Mouse (Mus musculus) forebrain, embryonic 14.5 days (tissue): ENCODE data around the gene Dact2. TPM values are rescaled to one million over a fixed set of nuclear protein-coding genes. Genes with fewer than 3 reads are reported as not detected.

Source experiments
- ATAC-seq: fragments of 200-750 bp; cut with Nextera tagmentation; 2 replicates; pipeline ENCODE4 v1.8.0; 2017; ENCODE audit warnings: mild to moderate bottlenecking, moderate library complexity
- DNase-seq: peaks from one replicate; pipeline ENCODE4 v3.0.0-alpha.2; 2015; ENCODE audit warnings: low spot score
- H3K27ac ChIP-seq: fragments of 300-500 bp; sonication (generic); 2 replicates; pipeline ENCODE4 v1.5.1; 2014; ENCODE audit warnings: low read depth, mild to moderate bottlenecking, control low read depth, low read length, moderate library complexity
- H3K27me3 ChIP-seq: fragments of 300-500 bp; sonication (generic); replicated peaks from 2 replicates; pipeline ENCODE4 v1.6.1; 2014; ENCODE audit warnings: low read length, control low read depth, mixed read lengths; ENCODE audit not compliant: control insufficient read depth, insufficient read depth
- H3K36me3 ChIP-seq: fragments of 300-500 bp; sonication (generic); 2 replicates; pipeline ENCODE4 v1.6.1; 2014; ENCODE audit warnings: low read length, control low read depth; ENCODE audit not compliant: control insufficient read depth, insufficient read depth
- H3K4me1 ChIP-seq: fragments of 300-500 bp; sonication (generic); 2 replicates; pipeline ENCODE4 v1.6.1; 2014; ENCODE audit warnings: antibody characterized with exemption, low read length, control low read depth; ENCODE audit not compliant: control insufficient read depth, insufficient read depth
- H3K4me2 ChIP-seq: fragments of 300-500 bp; sonication (generic); 2 replicates; pipeline ENCODE4 v1.6.1; 2014; ENCODE audit warnings: mild to moderate bottlenecking, control low read depth, low read length
- H3K4me3 ChIP-seq: fragments of 300-500 bp; sonication (generic); 2 replicates; pipeline ENCODE4 v1.5.1; 2014; ENCODE audit warnings: low read depth, low read length, control low read depth
- H3K9ac ChIP-seq: fragments of 300-500 bp; sonication (generic); 2 replicates; pipeline ENCODE4 v1.6.1; 2014; ENCODE audit warnings: mild to moderate bottlenecking, low read length, control low read depth, moderate library complexity
- H3K9me3 ChIP-seq: fragments of 300-500 bp; sonication (generic); replicated peaks from 2 replicates; pipeline ENCODE4 v1.6.1; 2016; ENCODE audit warnings: low read length, control low read depth, mixed read lengths; ENCODE audit not compliant: control insufficient read depth
- WGBS: fragments of 180-500 bp; shearing (Covaris S2); extraction: QIAGEN DNeasy Blood & Tissue Kit; methylation state at CpG from one replicate; pipeline ENCODE4 v1.1.7; 2014; 5-methylcytosine and 5-hydroxymethylcytosine counted together
- polyA plus RNA-seq: library from polyadenylated mRNA; unstranded; fragments of >200 nt; fragmentation: Nextera tagmentation; extraction: Ambion mirVana; gene quantifications from 2 replicates; pipeline ENCODE4 v1.2.1, GENCODE M21; 2014

Dact2 gene
- polyA plus RNA-seq, 1 experiment from 2014 or later: 1.4 TPM

- ATAC-seq: no peak
- Histone ChIP-seq H3K9ac (no peak overlapping the region), H3K4me1 (no peaks in the 10 kb centered on the region), H3K27me3 (no peaks in the 10 kb centered on the region), H3K27ac (no peak overlapping the region), H3K9me3 (no peaks in the 10 kb centered on the region), H3K4me3 (no peak overlapping the region), H3K36me3 (no peaks in the 10 kb centered on the region), H3K4me2 (no peak overlapping the region)
- 87% methylated on average over 4 of the region's 4 CpGs for WGBS
- DNase-seq: no peak
These were observed 19.8 kb downstream of the Dact2 start for GRCm38 (mm10) chr17:14184192-14184814.

- no peak for DNase-seq
- Histone ChIP-seq H3K4me3 (no peak overlapping the region), H3K9me3 (no peaks in the 10 kb centered on the region), H3K4me2 (no peak overlapping the region), H3K9ac (no peak overlapping the region), H3K36me3 (no peaks in the 10 kb centered on the region), H3K4me1 (no peaks in the 10 kb centered on the region), H3K27me3 (no peaks in the 10 kb centered on the region), H3K27ac (no peak overlapping the region)
- 90% methylated on average over 4 of the region's 4 CpGs for WGBS
- ATAC-seq: no peak
These were observed 20.4 kb downstream of the Dact2 start for GRCm38 (mm10) chr17:14183717-14184116.

DNA sequence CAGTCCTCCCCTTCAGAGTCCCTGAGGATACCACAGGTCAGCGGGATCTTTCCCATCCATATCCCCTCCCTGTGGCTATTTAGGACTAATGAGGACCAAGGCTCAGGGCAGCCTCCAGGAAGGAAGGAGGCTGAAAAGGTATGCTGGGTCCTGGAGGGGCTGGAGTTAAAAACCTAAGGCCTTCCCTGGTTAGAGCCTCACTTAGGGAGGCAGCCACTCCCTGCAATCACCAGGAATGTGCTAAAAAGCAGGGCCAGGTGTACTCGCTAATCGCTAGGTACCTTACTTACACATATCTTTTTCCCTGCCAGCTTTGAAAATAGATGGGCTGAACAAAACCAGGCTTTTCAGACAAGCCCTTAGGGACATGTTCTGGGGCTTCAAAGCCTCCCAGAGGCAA, 21.2 kb downstream of the Dact2 start:
- Histone ChIP-seq H3K4me3 (no peak overlapping the region), H3K36me3 (no peaks in the 10 kb centered on the region), H3K27me3 (no peaks in the 10 kb centered on the region), H3K9ac (no peak overlapping the region), H3K4me2 (no peak overlapping the region), H3K4me1 (no peaks in the 10 kb centered on the region), H3K27ac (no peak overlapping the region), H3K9me3 (no peaks in the 10 kb centered on the region)
- ATAC-seq (no peak), DNase-seq (no peak)
- 72% methylated on average over 3 of the region's 3 CpGs for WGBS

DNA sequence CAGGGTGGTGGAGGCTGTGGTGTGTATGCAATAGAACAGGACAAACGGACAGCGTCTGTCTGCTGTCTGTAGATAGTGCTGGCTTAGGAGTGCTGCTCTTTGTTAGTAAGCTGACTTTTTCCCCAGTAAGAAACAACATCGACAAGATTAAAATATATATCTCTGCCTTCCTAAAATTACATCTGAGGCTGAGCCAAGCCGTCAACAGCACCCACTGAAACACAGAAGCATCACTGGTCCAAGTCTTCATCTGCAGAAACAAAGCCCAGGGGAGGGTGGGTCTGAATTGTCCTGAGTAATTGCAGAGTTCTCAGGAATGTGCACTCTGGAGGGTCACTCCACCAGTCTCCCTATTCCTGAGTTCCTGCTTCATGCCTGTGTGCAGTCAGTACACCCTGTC, 25.2 kb downstream of the Dact2 start:
- DNase-seq: no peak
- 68% methylated on average over 4 of the region's 4 CpGs for WGBS

DNA sequence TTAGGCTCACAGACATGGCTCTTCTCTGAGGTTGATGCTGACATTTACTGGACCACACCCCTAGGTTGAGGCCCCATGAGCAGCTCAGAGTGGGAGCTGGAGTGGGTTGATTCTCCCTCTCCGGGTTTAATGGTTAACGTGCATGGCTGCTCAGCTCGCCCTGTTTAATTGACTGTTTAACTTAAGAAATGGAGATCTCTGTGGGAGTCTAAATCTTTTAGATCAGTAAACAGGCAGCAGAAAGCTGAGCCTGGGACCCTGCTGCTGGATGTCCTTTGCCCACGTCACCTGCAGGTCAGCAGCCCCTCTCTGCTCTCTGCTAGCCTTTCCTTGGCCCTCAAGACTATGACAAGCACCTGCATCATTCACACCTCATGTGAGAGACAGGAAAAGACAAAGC, 25.6 kb downstream of the Dact2 start:
- Histone ChIP-seq H3K36me3 (no peaks in the 10 kb centered on the region), H3K27ac (no peak overlapping the region), H3K4me3 (no peak overlapping the region), H3K27me3 (no peaks in the 10 kb centered on the region), H3K9me3 (no peaks in the 10 kb centered on the region), H3K9ac (no peak overlapping the region), H3K4me2 (no peak overlapping the region), H3K4me1 (no peaks in the 10 kb centered on the region)
- WGBS: 18% methylated on average over 4 of the region's 4 CpGs
- ATAC-seq (no peak), DNase-seq (no peak)

More for the DNA sequence above, 25.2 kb downstream of the Dact2 start:
- ATAC-seq: no peak
- Histone ChIP-seq H3K4me1 (no peaks in the 10 kb centered on the region), H3K4me2 (no peak overlapping the region), H3K9me3 (no peaks in the 10 kb centered on the region), H3K27me3 (no peaks in the 10 kb centered on the region), H3K4me3 (no peak overlapping the region), H3K36me3 (no peaks in the 10 kb centered on the region), H3K27ac (no peak overlapping the region), H3K9ac (no peak overlapping the region)

- Histone ChIP-seq H3K4me2 (no peak overlapping the region), H3K4me1 (no peaks in the 10 kb centered on the region), H3K4me3 (no peak overlapping the region), H3K36me3 (no peaks in the 10 kb centered on the region), H3K27me3 (no peaks in the 10 kb centered on the region), H3K9ac (no peak overlapping the region), H3K27ac (no peak overlapping the region), H3K9me3 (no peaks in the 10 kb centered on the region)
- DNase-seq (no peak), ATAC-seq (no peak)
- 56% methylated on average over 5 of the region's 5 CpGs for WGBS
These were observed 26.1 kb downstream of the Dact2 start for GRCm38 (mm10) chr17:14178049-14178448.

GRCm38 (mm10) chr17:14177018-14177417, 27.1 kb downstream of the Dact2 start:
- ATAC-seq (no peak), DNase-seq (no peak)
- no peak overlapping the region for H3K4me3 ChIP-seq
- H3K4me1 ChIP-seq: no peaks in the 10 kb centered on the region
- no peaks in the 10 kb centered on the region for H3K36me3 ChIP-seq
- no peak overlapping the region for H3K4me2 ChIP-seq
- no peak overlapping the region for H3K9ac ChIP-seq
- 82% methylated on average over 5 of the region's 5 CpGs for WGBS
- H3K27ac ChIP-seq: no peak overlapping the region
- no peaks in the 10 kb centered on the region for H3K9me3 ChIP-seq
- H3K27me3 ChIP-seq: no peaks in the 10 kb centered on the region

DNA sequence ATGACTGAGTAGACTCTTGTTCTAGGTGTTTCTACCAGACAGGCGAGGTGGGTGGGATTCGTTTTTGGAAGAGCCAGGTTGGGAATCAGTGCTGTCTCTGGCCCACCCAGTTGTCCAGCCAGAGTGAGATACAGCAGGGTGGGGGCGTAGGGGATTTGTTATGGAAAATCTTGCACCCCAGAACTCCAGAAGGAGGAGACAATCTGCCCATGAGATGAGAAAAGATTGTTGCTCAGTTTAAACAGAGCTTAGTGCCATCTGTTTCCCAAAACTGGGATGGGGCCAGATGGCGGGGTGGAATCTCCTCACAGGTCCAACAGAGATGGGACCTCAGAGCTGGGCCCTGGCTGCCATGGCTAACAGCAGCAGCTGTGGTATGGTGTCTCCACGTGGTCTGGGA, 28.4 kb downstream of the Dact2 start:
- Histone ChIP-seq H3K27me3 (no peaks in the 10 kb centered on the region), H3K4me1 (no peaks in the 10 kb centered on the region), H3K27ac (no peak overlapping the region), H3K4me3 (no peak overlapping the region), H3K36me3 (no peaks in the 10 kb centered on the region), H3K4me2 (no peak overlapping the region), H3K9ac (no peak overlapping the region), H3K9me3 (no peaks in the 10 kb centered on the region)
- ATAC-seq: no peak
- no peak for DNase-seq
- WGBS: 82% methylated on average over 5 of the region's 5 CpGs

DNA sequence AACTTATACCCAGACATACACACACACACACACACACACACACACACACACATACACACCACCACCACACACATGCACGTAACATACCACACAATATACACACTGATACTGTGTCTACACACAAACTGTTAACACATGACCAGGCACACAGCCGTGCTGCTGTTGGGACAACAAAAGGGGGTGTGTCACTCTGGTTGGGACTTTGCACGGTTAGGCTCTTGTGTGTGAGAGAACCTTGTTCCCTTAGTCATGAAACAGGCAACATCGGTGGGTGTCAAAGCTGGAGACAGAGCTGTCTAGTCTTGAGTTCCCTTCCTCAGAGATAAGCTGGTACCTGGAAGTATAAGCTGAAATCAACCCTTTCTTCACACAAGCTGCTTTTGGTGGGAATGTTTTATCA, 29.1 kb downstream of the Dact2 start:
- ATAC-seq (no peak), DNase-seq (no peak)
- 78% methylated on average over 4 of the region's 4 CpGs for WGBS

More for the DNA sequence above, 29.1 kb downstream of the Dact2 start:
- no peak overlapping the region for H3K4me3 ChIP-seq
- no peaks in the 10 kb centered on the region for H3K36me3 ChIP-seq
- H3K9ac ChIP-seq: no peak overlapping the region
- no peaks in the 10 kb centered on the region for H3K4me1 ChIP-seq
- no peaks in the 10 kb centered on the region for H3K27me3 ChIP-seq
- H3K4me2 ChIP-seq: no peak overlapping the region
- H3K27ac ChIP-seq: no peak overlapping the region
- H3K9me3 ChIP-seq: no peaks in the 10 kb centered on the region
